Mouse (Mus musculus) neural tube, embryonic 13.5 days (tissue): Measurements from ENCODE around the gene Ccl9. TPM values are rescaled to one million over a fixed set of nuclear protein-coding genes. Genes with fewer than 3 reads are reported as not detected.
"Not testable (repeated sequence)": the region's sequence is repeated elsewhere in the genome, so short reads cannot be mapped to it uniquely, and the experiment has no call there.

ENCODE experiments used
- ATAC-seq: fragments of 200-750 bp; cut with Nextera tagmentation; 2 replicates; pipeline ENCODE4 v1.8.0; 2017; ENCODE audit warnings: low read depth, mild to moderate bottlenecking, moderate TSS enrichment, moderate library complexity
- H3K27ac ChIP-seq: fragments of 300-500 bp; sonication (generic); replicated peaks from 2 replicates; pipeline ENCODE4 v1.5.1; 2015; ENCODE audit warnings: moderate library complexity, mild to moderate bottlenecking, inconsistent platforms
- H3K27me3 ChIP-seq: fragments of 300-500 bp; sonication (generic); 2 replicates; pipeline ENCODE4 v1.6.1; 2015; ENCODE audit warnings: mild to moderate bottlenecking, inconsistent platforms
- H3K36me3 ChIP-seq: fragments of 300-500 bp; sonication (generic); 2 replicates; pipeline ENCODE4 v1.6.1; 2015; ENCODE audit warnings: mild to moderate bottlenecking, inconsistent platforms
- H3K4me1 ChIP-seq: fragments of 300-500 bp; sonication (generic); replicated peaks from 2 replicates; pipeline ENCODE4 v1.6.1; 2015; ENCODE audit warnings: inconsistent platforms
- H3K4me2 ChIP-seq: fragments of 300-500 bp; sonication (generic); 2 replicates; pipeline ENCODE4 v1.6.1; 2015; ENCODE audit warnings: inconsistent platforms, mild to moderate bottlenecking, moderate library complexity
- H3K4me3 ChIP-seq: fragments of 300-500 bp; sonication (generic); 2 replicates; pipeline ENCODE4 v1.5.1; 2015; ENCODE audit warnings: mild to moderate bottlenecking, inconsistent platforms
- H3K9ac ChIP-seq: fragments of 300-500 bp; sonication (generic); 2 replicates; pipeline ENCODE4 v1.6.1; 2015; ENCODE audit warnings: moderate library complexity, mild to moderate bottlenecking, inconsistent platforms
- H3K9me3 ChIP-seq: fragments of 300-500 bp; sonication (generic); 2 replicates; pipeline ENCODE4 v1.6.1; 2016; ENCODE audit warnings: inconsistent platforms
- WGBS: fragments of 180-500 bp; shearing (Covaris S2); methylation state at CpG from one replicate; pipeline ENCODE4 v1.1.7; 2015; 5-methylcytosine and 5-hydroxymethylcytosine counted together
- polyA plus RNA-seq: library from polyadenylated mRNA; unstranded; fragments of >200 nt; fragmentation: Nextera tagmentation; extraction: Ambion mirVana; gene quantifications from 2 replicates; pipeline ENCODE4 v1.2.1, GENCODE M21; 2015

Gene Ccl9
- polyA plus RNA-seq, 1 experiment from 2014 or later = 2.4 TPM

DNA sequence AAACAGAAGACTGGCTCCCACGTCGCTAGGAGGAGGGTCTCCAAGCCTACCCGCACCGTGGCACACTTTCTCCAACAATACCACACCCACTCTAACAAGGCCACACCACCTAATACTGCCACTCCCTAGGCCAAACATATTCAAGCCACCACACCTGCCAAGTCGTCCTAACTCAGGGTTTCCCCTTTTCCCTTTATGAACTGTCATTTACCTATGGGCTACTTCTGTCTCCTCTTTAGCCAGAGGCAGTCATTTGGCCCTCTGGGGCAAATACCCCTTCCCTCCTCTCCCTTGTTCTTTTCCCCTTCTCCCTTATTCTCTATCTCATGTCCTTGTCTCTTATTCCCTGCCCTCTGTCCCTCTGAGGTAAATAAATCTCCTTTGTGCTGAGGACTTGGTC, 26.8 kb downstream of the Ccl9 start:
- H3K9me3 ChIP-seq = no peaks in the 10 kb centered on the region
- H3K4me1 ChIP-seq = no peaks in the 10 kb centered on the region
- H3K36me3 ChIP-seq = no peaks in the 10 kb centered on the region
- no peak overlapping the region for H3K9ac ChIP-seq
- WGBS = 91% methylated on average over 5 of the region's 5 CpGs
- H3K4me2 ChIP-seq = no peak overlapping the region
- no peak overlapping the region for H3K4me3 ChIP-seq
- no peak for ATAC-seq
- no peak overlapping the region for H3K27ac ChIP-seq
- no peaks in the 10 kb centered on the region for H3K27me3 ChIP-seq

- not testable (repeated sequence) for H3K27me3 ChIP-seq, H3K9me3 ChIP-seq, H3K4me1 ChIP-seq, H3K36me3 ChIP-seq, H3K4me2 ChIP-seq, H3K9ac ChIP-seq, H3K4me3 ChIP-seq, ATAC-seq, H3K27ac ChIP-seq
- 87% methylated on average over 7 of the region's 7 CpGs for WGBS
Observed at GRCm38 (mm10) chr11:83551037-83551436, 27.4 kb downstream of the Ccl9 start.

- Histone ChIP-seq H3K4me1 (no peaks in the 10 kb centered on the region), H3K9ac (no peak overlapping the region), H3K27ac (no peak overlapping the region), H3K36me3 (no peaks in the 10 kb centered on the region), H3K9me3 (no peaks in the 10 kb centered on the region), H3K27me3 (no peaks in the 10 kb centered on the region), H3K4me3 (no peak overlapping the region), H3K4me2 (no peak overlapping the region)
- no peak for ATAC-seq
- WGBS = 93% methylated on average over 5 of the region's 5 CpGs
Observed at GRCm38 (mm10) chr11:83550186-83550632, 28.2 kb downstream of the Ccl9 start.

- no peak overlapping the region for H3K4me2 ChIP-seq
- H3K9ac ChIP-seq = no peak overlapping the region
- no peaks in the 10 kb centered on the region for H3K27me3 ChIP-seq
- no peaks in the 10 kb centered on the region for H3K36me3 ChIP-seq
- H3K4me1 ChIP-seq = no peaks in the 10 kb centered on the region
- 71% methylated on average over 3 of the region's 3 CpGs for WGBS
- no peak overlapping the region for H3K4me3 ChIP-seq
- ATAC-seq = no peak
- no peak overlapping the region for H3K27ac ChIP-seq
- H3K9me3 ChIP-seq = no peaks in the 10 kb centered on the region
Observed at GRCm38 (mm10) chr11:83544214-83544613, 34.2 kb downstream of the Ccl9 start.

- 86% methylated on average over 3 of the region's 3 CpGs for WGBS
- no peak overlapping the region for H3K27ac ChIP-seq
- no peaks in the 10 kb centered on the region for H3K9me3 ChIP-seq
Observed at GRCm38 (mm10) chr11:83541415-83541814, 37.0 kb downstream of the Ccl9 start.

DNA sequence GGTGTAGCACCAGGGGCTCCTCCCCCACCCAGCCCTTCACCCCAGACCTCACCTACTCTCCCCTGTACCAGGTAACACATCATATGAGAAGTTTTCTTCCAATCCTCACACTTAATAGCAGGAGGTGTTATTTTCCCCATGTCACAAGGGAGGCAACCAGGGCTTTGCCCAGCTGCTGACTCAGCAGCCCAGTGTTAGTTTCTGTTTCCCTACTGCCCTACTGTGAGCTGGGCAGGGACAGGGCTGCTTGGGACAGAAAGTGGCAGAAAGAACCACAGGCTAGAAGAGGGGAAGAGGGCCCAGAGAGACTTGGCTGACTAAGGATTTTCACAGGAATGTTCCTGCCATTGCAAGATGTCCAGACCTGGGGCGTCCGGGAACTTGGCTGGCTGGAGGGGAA, 37.5 kb downstream of the Ccl9 start:
- H3K4me1 ChIP-seq = no peaks in the 10 kb centered on the region
- ATAC-seq = no peak
- no peaks in the 10 kb centered on the region for H3K27me3 ChIP-seq
- WGBS = 78% methylated on average over 2 of the region's 2 CpGs
- H3K4me2 ChIP-seq = no peak overlapping the region
- no peaks in the 10 kb centered on the region for H3K9me3 ChIP-seq
- no peak overlapping the region for H3K27ac ChIP-seq
- H3K36me3 ChIP-seq = no peaks in the 10 kb centered on the region
- no peak overlapping the region for H3K9ac ChIP-seq
- H3K4me3 ChIP-seq = no peak overlapping the region

More at GRCm38 (mm10) chr11:83541415-83541814, 37.0 kb downstream of the Ccl9 start:
- Histone ChIP-seq H3K27me3 (no peaks in the 10 kb centered on the region), H3K4me3 (no peak overlapping the region), H3K36me3 (no peaks in the 10 kb centered on the region), H3K9ac (no peak overlapping the region), H3K4me2 (no peak overlapping the region), H3K4me1 (no peaks in the 10 kb centered on the region)
- ATAC-seq = no peak

DNA sequence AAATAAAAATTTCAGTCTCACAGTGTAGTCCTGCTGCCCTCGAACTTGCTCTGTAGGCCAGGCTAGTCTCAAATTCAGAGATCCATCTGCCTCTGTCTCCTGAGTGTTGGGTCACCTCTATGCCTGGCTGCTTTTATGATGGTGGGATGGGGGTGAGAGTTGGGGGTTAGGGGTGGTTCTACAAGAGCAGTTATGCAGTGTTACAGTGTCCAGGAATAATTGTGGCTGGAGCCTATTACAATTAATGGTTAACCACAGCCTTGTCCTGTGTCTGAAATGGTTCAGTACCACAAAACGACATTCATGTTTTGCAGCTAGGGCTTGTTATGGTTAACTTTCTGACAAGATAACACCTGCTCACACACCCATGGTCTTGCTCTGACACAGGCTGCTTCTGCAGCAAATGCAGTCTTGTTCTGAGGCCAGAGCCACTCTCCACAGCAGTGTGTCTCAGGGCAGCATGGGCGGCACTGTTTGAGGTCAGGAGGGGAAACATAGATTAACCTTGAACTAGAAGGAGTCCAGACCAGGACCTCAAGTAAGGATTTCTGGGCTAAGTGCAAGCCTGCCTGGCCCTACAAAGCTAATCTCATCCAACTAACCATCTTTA, 39.6 kb downstream of the Ccl9 start:
- no peak for ATAC-seq
- H3K27ac ChIP-seq = no peak overlapping the region
- no peak overlapping the region for H3K4me3 ChIP-seq
- WGBS = 86% methylated on average over 3 of the region's 3 CpGs
- H3K9ac ChIP-seq = no peak overlapping the region
- H3K9me3 ChIP-seq = no peaks in the 10 kb centered on the region
- no peaks in the 10 kb centered on the region for H3K36me3 ChIP-seq
- peaks cover 11% of the 10 kb centered on the region for H3K4me1 ChIP-seq
- H3K4me2 ChIP-seq = no peak overlapping the region
- no peaks in the 10 kb centered on the region for H3K27me3 ChIP-seq

DNA sequence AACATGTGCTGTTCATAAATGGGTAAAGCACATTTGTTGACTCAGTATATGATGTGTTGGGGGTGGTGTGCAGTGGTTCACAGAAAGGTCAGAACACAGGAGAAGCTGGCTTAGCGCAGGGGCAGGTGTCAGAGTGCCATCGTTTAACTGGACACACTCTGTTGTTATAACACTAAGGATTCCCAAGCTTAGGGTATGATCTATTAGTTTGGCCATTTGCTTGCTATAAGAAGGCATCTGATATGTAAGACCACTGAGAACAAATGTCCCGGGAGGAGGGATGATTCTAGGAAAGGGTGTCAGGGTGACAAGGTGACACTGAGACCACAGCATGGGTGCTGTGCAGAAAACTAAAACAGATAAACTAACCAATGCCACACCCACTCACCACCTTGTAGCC, 41.6 kb downstream of the Ccl9 start:
- ATAC-seq = no peak
- no peak overlapping the region for H3K4me2 ChIP-seq
- peaks cover 11% of the 10 kb centered on the region for H3K4me1 ChIP-seq
- WGBS = 79% methylated on average over 3 of the region's 3 CpGs
- H3K9me3 ChIP-seq = no peaks in the 10 kb centered on the region
- no peak overlapping the region for H3K9ac ChIP-seq
- H3K27me3 ChIP-seq = no peaks in the 10 kb centered on the region
- H3K4me3 ChIP-seq = no peak overlapping the region
- no peak overlapping the region for H3K27ac ChIP-seq
- H3K36me3 ChIP-seq = no peaks in the 10 kb centered on the region

- Histone ChIP-seq H3K4me2 (no peak overlapping the region), H3K27ac (no peak overlapping the region), H3K9ac (no peak overlapping the region), H3K27me3 (no peaks in the 10 kb centered on the region), H3K36me3 (no peaks in the 10 kb centered on the region), H3K4me3 (no peak overlapping the region), H3K4me1 (peaks cover 11% of the 10 kb centered on the region), H3K9me3 (no peaks in the 10 kb centered on the region)
- no peak for ATAC-seq
- WGBS = 53% methylated on average over 13 of the region's 13 CpGs
Observed at GRCm38 (mm10) chr11:83534609-83535423, 43.6 kb downstream of the Ccl9 start.

- no peaks in the 10 kb centered on the region for H3K36me3 ChIP-seq
- H3K4me3 ChIP-seq = no peak overlapping the region
- 86% methylated on average over 8 of the region's 8 CpGs for WGBS
- H3K27ac ChIP-seq = no peak overlapping the region
- H3K4me2 ChIP-seq = no peak overlapping the region
- no peaks in the 10 kb centered on the region for H3K9me3 ChIP-seq
- no peaks in the 10 kb centered on the region for H3K27me3 ChIP-seq
- H3K4me1 ChIP-seq = peaks cover 11% of the 10 kb centered on the region
- no peak overlapping the region for H3K9ac ChIP-seq
- no peak for ATAC-seq
Observed at GRCm38 (mm10) chr11:83534143-83534542, 44.3 kb downstream of the Ccl9 start.

DNA sequence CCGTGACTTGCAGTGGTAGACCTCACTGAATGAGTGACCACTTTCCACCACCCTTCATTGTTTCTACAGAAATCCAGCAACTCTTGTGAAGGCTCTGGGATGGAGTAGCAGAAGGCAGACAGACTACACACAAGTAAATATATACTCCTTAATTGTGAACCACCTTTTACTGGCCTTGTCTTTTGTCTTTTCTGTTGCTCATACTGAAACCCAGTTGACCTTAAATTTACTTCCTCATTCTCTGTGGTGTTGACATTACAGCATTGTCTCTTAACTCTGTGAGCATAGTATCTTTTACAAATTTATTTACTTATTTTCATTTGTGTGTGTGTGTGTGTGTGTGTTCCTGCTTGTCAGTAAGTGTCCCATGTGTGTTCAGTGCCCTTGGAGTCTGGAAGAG, 45.2 kb downstream of the Ccl9 start:
- Histone ChIP-seq H3K36me3 (no peaks in the 10 kb centered on the region), H3K4me2 (no peak overlapping the region), H3K27me3 (no peaks in the 10 kb centered on the region), H3K9me3 (no peaks in the 10 kb centered on the region), H3K27ac (no peak overlapping the region), H3K4me3 (no peak overlapping the region), H3K9ac (no peak overlapping the region), H3K4me1 (peaks cover 11% of the 10 kb centered on the region)
- no peak for ATAC-seq
- 97% methylated on average over 1 of the region's 1 CpGs for WGBS

DNA sequence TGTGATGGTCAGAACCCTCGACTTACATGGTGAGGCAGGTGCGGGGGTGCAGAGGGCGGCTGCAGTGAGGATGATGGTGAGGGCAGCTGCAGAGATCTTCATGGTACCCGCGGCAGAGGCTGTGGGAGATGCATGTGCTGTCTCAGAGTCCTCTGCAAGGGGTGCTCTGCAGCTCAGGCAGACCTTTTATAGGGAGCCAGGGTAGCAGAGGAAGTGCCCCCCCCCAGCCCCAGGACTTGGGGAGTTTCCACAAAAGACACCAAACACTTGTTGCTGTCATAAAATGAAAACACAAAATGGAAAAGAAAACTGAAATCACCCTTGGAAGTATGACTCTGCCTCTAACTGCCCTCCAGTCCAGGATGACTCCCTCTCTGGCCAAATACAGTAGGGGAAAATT, 48.1 kb downstream of the Ccl9 start, which contains the start of gene Ccl5:
Gene Ccl5, minus strand, starts transcription at position 159 of the 400 bp plus-strand sequence.
- H3K9ac ChIP-seq = no peak within 1 kb of the TSS
- no peaks in the 10 kb centered on the region for H3K9me3 ChIP-seq
- no peak within 1 kb of the TSS for H3K4me3 ChIP-seq
- peaks cover 11% of the 10 kb centered on the region for H3K4me1 ChIP-seq
- no peak within 1 kb of the TSS for H3K4me2 ChIP-seq
- H3K36me3 ChIP-seq = no peaks in the 10 kb centered on the region; the same call in 1 of the 2 replicates
- H3K27me3 ChIP-seq = no peaks in the 10 kb centered on the region
- ATAC-seq = no peak
- 83% methylated on average over 5 of the region's 5 CpGs for WGBS
- no peak within 1 kb of the TSS for H3K27ac ChIP-seq
